Mouse (Mus musculus) Muller cell, postnatal 12 days (primary cell): ENCODE results near the gene Lat2.

Experiments used
- DNase-seq: peaks from one replicate; pipeline ENCODE4 v3.0.0-alpha.2; 2015; ENCODE audit errors: inconsistent ontology term

Gene Lat2

DNA sequence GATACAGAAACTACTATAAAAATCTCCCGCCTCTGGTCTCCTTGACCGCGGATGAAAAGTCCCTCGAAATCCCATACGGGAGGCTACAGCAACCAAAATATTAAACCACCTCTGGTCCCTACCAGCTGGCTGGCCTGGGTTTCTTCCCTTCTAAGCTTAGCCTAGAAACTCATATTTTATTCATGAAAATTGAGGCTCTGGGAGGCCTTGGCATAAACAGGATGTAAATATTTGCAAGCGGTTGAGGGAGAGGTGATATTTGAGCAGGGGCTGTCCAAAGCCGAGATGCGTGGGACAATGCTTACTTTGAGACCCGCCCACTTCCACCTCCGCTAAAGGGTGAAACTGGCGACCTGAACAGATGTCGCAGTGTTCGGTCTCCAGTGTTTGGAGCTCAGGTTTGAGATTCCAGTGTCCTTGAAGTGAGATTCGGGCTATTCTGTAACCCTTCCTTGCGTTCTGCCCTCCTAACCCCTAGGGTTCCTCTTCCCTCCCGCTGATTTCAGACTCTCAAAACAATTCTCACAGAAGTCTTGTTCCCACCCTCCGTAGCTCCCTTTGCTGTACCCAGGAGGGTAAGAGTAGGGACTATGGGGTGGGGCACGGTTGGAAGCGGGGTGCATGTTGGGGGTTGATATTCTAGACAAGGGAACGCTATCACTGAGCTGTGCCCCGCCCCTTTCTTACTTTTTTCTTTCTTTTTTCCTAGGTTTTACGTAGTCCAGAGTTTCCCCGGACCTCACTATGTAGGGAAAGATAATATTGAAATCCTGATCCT is 42.9 kb downstream of the Lat2 start:
- DNase-seq, result peak; percentile 72

DNA sequence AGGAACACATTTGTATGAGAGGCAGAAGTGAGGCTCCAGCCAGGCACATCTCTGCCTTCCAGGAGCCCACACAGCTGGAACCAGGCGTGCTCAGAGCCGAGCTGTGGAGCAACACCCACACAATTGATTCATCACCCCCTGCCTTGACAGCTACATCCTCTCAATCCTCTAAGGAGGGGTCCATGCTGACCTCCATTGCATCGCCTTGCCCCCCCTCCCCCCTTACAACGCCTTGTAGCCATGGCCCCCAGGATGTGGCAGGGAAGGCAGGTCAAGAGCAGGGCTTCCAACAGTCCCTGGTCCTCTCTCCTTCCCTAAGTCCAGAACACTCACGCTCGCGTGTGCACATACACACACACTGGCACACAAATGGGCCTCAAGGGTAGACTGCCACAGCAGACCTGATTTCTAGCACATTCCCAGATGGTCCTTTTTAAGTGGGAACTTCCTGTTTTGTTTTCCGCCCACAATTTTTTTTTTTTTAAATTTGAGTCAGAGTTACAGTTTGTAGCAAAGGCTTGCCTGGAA is 45.8 kb downstream of the Lat2 start:
- DNase-seq, result no peak

GRCm38 (mm10) chr5:134568030-134568429 is 46.8 kb downstream of the Lat2 start:
- no peak for DNase-seq

DNA sequence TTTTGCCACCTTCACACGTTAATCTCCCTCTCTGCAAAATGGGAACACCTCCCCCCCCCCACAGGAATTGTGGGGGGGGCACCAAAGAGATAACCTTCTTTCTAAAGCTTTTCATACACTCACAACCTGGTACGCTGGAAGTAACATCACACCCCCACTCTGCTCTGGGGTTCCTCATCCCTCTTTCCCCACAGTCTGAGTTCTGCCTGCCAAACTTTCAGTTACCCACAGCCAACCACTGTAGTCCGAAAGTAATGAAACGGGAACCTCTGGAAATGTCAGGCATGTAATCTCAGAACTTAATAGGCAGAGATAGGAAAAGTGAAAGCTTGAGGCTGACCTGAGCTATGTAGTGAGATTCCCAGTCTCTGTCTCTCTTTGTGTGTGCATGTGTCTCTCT is 47.4 kb downstream of the Lat2 start:
- DNase-seq, result no peak

- no peak for DNase-seq
These were observed 49.1 kb downstream of the Lat2 start for GRCm38 (mm10) chr5:134565696-134566095.

DNA sequence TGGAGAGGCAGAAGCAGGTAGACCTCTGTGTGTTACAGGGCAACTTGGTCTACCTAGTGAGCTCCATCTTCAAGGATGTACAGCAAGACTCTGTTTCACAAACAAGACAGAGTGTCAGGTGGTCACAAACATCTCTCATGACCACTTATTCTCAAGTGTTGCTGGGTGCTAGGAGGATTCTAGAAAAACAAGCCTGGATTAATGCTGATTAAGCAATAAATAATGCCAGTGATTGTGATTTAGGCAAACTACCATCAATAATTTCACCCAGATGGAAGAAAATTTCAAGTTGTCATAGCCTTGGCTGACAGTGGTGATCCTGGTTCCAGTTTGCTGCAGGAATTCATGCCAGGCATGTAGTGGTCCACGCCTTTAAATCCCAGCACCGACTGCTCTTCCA is 50.6 kb downstream of the Lat2 start:
- DNase-seq, result no peak

GRCm38 (mm10) chr5:134560450-134561171 is 54.2 kb downstream of the Lat2 start:
- DNase-seq, result no peak

- no peak for DNase-seq
These were observed 54.8 kb downstream of the Lat2 start, which contains the start of gene Syna for GRCm38 (mm10) chr5:134560071-134560449. Gene Syna (minus strand): TSS chr5:134560171.

DNA sequence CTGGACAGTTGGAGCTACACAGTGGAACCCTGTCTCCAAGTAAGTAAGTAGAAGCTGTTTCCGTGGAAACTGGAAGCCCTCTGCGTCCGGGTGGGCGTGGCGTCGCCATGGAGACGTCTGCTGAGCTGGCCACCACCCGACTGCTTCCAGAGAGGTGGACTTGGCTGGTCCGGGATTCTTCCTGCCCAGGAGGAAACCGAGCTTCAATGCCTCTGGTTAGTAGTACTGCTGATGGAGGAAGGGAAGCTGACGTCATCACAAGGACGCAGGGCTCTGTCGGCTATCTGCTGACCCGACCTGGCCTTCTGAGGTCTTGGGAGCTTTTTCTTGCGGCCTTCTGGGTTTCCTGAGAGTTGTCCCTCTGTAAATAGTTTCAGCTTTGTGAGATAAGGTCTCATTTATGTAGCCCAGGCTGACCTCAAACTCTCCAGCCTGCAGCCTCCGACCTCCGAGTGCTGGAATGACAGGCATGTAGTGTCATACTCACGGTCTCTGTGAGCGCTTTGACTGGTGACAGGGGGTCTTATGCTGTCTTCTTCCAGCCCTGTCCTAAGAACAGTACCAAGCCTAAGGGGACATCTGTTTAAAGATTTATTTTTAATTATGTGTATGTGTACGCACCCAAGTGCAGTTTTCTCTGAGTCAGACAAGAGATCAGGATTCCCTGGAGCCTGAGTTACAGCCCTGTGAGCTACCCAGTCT is 59.2 kb downstream of the Lat2 start:
- peak; percentile 59 for DNase-seq

DNA sequence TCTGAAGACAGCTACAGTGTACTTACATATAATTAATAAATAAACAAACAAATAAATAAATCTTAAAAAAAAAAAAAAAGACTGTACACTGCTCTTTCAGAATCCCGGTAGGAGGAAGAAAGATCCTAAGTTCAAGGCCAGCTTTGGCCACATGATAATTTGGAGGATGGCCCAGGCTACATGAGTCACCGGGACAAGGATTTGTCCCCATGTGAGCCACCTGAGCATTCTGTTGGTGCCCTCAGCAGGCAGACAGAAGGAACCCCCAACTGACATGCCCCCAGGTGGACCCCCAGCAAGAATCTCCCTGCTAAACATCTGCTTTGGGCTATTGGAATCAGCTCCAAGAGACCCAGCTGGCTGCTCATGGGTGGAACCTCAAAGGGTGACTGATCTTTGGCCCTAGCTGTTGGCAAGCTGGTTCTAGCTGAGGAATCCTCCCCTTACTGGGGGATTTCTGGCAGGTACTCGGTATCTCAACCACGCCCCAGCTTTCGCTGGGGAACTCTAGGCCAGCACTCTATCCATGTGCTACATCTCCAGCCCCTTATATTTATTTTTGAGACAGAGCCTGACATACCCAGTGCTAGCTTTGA is 60.8 kb downstream of the Lat2 start:
- no peak for DNase-seq

DNA sequence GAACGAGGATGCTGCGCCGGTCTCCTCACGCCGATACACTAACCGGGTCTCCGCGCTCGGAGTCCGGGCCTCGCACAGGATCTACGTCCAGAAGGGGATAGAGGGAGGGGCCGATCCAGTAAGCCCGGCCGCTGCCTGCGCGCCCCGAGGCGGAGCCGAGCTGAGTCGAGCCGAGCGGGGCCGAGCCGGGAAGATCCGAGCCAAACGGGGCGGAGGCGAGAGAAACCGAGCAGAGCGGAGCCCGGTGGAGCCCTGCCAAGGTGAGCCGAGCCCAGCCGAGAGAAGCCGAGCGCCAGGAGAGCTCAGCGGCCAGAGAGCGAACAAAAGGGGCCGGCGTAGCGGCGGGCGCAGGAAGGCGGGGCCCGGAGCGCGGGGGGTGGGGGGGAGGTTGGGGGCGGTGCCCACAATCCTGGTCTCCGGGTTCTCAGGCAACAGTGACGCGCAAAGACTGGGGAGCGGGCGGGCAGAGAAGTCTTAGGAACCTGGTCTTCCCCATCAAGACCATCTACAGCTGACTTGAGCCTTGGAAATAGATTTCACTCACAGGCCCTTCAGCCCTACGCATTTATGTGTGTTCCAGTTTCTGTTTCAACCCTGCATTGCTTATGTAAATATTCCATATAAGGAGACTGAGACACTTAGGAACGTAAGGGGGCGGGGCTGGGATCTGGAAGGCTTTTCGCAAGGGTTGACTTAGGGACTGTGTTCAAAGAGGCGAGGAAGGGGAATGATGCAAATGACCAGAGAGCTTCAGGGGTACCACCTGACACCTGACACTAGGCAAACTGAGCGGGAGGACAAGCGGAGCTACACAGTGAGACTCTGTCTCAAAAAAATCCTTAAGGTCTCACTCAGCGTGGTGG is 62.5 kb downstream of the Lat2 start, which contains the start of gene Clip2:
TSS of gene Clip2 (minus strand) at position 325 of the 863 bp plus-strand sequence.
- peak; percentile 99 for DNase-seq

DNA sequence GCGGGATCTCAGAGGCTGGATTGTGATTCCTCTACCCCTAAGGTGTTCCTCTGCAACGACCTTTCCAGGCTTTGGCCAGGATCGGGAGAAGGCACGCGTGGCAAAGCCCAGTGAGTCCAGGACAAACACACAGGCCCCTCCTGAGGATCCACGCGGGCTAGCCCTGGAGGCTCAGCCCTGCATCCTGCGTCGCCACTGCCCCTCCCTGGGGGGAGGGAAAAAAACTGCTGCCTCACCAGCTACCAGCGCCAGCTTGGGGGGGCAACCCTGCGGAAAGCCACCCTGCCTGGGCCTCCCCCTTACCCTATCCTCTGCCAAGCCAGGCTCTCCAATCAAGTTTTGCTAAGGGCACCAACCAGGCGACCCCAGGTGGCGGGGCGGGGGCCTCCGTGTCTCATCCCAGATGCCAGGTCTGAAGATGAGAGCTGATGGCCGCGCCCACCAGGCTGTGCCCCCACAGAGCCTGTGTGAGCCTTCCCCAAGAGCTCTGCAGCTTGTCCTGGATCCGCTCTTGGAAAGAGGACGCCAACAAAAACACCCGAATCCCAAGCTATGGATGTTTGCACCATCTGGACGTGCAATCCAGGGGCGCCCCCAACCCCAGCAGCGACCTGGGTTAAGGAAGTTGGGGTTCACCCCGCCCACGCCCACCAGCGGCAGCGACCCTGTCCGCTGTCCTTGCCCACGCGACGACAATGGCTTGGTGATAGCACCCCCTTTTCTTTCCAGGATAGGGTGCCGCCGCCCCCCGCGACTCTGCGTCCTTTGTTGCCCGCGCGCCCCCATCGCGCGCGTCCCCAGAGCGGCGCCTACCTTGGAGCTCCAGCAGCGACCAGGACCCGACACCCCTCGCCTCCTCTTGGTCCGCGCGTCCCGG is 63.4 kb downstream of the Lat2 start:
- peak; percentile 61 for DNase-seq

- no peak for DNase-seq
These were observed 64.0 kb downstream of the Lat2 start for GRCm38 (mm10) chr5:134550836-134551232.
